Mouse (Mus musculus) cerebellum, postnatal 10 days (tissue): Measurements from ENCODE around the gene Sap30bp.

ENCODE experiments used
- DNase-seq, 2 experiments: peaks; one replicate each; pipeline ENCODE4 v3.0.0; 2021; ENCODE audit warnings: mixed read lengths in 2 of 2

Sap30bp gene

DNA sequence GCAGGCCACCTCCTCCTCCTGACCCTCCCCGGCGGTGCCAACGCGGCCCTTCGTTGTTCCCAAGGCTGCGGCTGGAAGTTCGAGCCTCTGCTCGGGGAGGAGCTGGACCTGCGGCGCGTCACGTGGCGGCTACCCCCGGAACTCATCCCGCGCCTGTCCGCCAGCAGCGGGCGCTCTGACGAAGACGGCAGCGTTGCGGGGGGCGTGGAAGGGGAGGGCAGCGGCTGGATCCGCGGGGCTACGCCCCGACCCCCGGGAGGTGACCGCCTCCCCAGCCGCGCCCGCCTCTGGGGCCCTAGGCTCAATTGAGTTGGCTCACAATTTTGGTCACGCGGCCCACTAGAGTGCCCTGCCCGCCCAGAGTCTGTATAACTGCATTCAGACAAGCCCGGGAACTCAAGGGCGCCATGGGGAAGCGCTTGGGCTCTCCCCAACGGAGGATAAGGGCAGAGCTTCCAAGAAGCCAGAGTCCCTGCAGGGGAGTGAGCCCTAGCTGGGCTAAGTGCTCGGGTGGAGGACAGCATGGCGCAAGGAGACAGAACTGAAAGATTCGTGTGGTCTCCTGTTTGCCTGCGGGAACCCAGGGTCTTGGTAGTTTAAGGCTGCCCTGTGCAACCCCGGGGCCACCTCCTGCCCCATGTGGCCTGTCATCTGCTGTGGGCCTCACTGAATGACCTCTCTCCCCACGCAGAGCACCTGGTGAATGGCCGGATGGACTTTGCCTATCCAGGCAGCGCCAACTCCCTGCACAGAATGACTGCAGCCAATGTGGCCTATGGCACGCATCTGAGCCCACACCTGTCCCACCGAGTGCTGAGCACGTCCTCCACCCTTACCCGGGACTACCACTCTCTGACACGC lies 72.0 kb downstream of the Sap30bp start:
- peak; percentile 77 to 82 for DNase-seq

DNA sequence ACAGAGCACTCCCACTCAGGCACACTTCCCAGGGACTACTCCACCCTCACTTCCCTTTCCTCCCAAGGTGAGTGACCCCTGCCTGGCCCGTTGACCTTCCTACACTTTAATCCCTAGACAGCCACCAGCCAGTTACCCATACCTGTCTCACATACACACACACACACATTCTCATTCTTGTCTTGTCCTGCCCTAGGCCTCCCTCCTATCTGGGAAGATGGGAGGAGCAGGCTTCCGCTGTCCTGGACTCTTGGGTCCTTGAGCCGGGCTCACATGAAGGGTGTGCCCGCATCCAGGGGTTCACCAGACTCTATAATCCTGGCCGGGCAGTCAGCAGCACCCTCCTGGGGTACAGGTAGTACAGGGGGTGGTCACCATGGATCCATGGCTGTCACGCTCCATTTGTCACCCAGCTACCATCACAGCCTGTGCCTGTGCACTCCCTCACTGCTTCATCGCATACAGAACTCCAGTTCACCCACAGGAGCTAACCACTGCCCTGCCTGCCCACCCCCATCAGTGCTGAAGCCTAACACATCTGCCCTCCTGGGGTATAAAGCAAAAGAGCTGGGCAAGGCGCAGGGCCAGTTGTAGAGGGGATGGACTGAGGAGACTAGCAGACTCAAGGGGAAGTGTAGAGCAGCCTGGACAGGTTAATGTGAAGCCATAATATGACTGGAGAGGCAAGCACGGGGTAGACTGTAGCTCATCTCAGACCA lies 72.8 kb downstream of the Sap30bp start:
- DNase-seq: no peak

DNA sequence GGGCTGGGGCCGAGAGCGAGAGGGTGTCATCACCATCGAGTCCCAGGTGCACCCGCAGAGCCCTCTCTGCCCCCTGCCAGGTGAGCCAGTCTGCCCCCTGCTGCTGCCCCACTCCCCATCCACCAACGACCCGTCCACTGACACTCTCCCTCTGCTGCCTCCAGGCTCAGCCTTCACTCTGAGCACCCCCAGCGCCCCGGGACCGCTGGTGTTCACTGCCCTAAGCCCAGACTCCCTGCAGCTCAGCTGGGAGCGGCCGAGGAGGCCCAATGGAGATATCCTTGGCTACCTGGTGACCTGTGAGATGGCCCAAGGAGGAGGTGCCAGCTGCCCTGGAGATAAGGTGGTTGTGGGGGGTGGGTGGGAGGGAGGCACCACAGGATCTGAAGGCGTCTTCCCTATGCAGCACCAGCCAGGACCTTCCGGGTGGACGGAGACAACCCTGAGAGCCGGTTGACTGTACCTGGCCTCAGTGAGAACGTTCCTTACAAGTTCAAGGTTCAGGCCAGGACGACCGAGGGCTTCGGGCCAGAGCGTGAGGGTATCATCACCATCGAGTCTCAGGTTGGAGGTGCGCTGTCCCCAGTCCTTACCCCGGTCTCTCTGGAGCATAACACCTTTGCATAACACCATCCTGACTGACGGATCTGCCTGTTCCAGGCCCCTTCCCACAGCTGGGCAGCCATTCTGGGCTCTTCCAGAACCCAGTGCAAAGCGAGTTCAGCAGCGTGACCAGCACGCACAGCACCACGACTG lies 74.2 kb downstream of the Sap30bp start:
- peak in 1 of 2 experiments; percentile 41 for DNase-seq

DNA sequence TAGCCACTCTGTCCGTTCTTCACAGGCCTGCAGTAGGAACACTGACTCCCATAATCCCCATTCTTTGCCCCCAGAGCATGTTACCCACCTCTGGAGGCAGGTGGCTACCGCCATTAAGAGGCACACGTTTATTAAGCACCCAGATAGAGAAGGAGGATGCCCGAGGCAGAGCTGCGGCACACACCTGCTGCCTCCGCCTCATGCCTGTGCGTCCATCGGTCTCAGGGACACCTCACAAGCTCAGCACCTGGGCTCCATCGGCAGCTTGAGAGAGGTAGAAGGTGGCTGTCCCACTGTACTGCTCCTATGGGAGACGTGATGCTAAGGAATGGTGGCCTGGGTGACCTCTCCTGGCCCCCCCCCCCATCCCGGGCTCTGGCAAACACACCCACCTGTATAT lies 75.3 kb downstream of the Sap30bp start:
- no peak for DNase-seq

DNA sequence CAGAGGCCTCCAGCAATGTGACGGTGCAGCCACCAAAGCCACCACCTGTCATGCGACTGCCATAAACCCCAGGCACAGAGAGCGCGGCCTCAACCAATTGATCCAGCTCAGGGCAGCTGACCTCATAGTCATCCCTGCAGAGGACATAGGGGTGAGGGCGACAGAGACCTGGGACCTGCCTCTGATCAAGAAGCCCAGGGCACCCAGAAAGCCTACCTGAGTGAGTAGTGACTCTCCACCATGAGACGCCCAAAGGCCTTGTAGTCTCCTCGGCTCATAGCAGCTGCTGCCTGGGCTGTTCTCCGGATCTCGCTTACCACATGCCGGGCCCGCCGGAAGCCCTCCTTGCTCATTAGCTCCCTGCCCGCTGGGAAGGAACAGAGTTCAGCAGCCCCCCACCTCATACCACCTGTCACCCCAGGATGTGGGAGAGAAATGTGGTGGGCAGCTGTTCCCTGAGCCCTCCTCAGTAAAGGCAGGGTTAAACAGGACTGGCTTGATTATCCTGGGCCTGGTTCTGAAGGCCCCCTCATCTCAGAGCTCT lies 75.8 kb downstream of the Sap30bp start:
- peak; percentile 72 to 80 for DNase-seq

DNA sequence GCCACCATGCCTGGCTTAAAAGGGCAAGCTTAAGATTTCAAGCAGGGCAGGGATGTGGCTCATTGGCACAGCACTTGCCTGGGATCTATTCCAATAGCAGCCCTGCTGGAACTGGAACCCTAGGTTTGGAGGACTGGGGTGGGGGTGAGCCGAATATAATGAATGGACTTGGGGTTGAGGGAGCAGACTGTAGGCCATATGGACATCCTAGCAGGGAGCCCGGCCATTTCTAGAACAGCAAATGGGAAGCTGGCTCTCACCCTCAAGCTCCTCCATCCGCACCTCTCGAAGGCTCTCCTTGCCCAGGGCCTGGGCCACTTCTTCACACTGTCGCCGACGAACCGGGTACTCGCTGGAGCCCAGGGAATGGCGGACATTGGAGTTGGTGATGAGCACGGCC lies 76.6 kb downstream of the Sap30bp start:
- peak; percentile 94 to 97 for DNase-seq

DNA sequence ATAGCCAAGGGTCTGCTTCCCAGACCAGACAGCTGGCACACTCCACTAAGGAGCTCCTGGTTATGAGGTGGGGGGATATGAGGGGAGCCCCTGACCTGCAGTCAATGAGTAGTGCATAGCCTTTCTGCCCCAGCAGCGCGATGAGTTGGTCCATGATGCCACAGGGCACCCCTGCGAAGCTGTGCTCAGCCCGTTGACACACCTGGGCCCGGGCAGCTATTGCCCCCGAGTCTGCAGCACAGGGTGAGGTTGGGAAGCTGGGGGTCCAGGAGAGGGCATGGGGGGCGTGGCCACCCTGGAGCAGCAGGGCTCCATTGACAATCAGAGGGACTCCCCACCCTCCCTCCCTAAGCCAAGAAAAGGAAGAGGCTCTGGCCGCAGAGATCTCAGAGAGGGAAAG lies 77.1 kb downstream of the Sap30bp start:
- no peak for DNase-seq

DNA sequence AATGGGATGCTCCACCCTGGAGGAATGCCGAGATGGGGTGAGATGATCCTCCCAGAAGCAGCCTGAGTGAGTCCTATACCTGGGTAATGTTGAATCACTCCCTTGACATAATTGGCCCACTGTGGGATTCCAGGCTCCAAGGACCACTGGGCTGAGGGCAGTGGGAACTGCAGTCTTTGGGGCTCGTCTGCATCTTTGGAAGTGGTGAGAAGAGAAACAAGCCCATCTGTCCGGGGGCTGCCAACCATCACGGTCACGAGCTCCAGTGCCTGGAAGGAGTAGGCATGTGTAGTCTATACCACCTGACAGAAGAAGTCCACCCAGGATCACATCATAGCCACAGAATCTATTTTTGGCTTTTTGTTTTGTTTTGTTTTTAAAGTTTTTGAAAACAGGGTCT lies 77.9 kb downstream of the Sap30bp start:
- DNase-seq: peak in 1 of 2 experiments; percentile 46

DNA sequence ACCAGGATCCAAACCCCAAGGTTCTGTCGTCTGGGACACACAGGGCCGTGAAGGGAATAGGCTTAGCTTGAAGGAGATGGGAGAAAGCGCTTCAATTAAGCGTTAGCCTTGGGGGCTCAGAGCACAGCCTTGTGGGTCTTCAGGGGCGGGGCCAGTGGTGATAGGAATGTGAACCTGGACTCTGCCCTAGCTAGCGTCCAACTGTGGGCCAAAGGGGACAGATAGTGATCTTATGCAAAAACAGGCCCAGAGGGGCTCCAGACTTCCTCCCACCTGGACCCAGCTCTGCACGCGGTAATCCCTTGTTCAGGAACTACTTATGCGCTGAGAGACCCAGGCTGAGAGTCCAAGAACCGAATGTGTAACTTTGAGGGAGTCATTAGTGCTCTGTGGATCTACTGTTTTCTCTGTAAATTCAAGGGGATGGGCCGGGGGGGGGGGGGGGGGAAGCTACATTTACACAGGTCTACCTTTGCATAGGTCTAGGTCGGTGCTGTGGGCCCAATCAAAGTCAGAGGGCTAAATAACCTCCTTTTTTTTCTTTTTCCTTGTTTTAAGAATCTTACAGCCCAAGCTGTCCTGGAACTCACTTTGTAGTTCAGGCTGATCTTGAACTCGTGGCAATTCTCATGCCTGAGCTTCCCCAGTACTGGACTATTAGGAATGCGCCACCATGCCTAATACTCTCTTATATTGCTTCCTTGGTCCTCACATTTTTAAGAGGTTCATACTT lies 78.6 kb downstream of the Sap30bp start:
- no peak for DNase-seq

DNA sequence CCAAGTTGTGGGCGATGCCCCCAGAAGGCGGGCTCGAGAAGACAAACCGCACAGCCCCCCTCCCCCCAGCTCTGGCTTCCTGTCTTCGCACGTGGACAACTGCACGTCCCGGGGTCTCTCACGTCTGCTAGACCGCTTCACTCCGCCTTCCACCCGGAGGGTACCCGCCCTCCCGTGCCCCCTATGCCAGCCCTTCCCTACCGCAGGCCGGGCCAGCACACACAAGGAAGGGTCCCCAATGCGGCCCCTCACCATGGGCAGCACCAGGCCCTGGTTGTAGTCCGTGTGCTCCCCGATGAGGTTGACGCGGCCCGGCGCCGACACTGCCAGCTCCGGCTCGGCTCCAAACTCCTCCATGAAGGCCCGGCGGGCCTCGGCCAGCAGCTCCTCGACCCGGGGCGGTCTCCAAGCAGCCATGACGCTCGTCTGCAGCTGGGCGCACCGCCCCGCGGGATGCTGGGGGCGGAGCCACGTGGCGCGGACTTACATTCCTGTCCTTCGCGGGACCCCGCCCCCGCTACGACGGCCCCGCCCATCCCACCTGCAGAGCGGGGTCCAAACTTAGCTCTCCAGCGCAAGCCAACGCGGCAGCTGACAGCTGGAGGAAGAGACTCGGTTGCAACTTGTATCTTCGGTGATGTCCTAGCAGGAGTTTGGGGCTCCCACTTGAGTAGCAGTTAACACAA lies 79.3 kb downstream of the Sap30bp start, which contains the start of gene Galk1:
Gene Galk1 (minus strand): TSS at position 458 of the 686 bp plus-strand sequence.
- peak; percentile 81 to 89 for DNase-seq

DNA sequence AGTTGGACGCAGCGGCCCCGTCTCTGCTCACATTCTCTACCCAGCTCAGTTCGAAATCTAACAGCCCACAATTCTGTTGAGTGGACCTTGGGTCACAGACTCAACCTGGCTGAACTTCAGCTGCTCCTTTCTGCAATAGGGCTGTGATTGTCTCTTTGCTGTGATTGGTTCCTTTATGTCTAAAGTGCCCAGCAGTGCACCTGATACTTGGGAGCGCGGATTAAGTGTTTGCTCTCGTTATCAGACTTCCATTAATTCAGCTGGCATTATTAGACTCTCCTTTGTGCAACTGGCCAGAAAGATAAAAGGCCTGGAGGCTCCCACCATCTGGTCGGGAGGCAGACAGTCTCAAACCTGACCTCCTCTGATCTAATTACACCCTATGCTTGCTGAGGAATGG lies 81.7 kb downstream of the Sap30bp start:
- DNase-seq: no peak
